Mouse (Mus musculus) MEL (cell line): ENCODE measurements around the gene Pcbp2. TPM values are rescaled to one million over a fixed set of nuclear protein-coding genes. Genes with fewer than 3 reads are reported as not detected.

Source experiments
- DNase-seq: peaks from one replicate; pipeline ENCODE4 v3.0.0; 2011; ENCODE audit warnings: low read depth, low spot score
- H3K27ac ChIP-seq: 2 replicates; pipeline ENCODE4 v1.5.1; 2012; ENCODE audit warnings: low read depth, mild to moderate bottlenecking, control low read depth, low read length, moderate library complexity; ENCODE audit not compliant: control insufficient read depth
- H3K27me3 ChIP-seq, 2 experiments: fragments of 150-350 bp in 1 of 2; sonication (generic) in 1 of 2; 2 replicates each; pipeline ENCODE4 v1.6.1; 2012; ENCODE audit warnings: low read length in 2 of 2, mild to moderate bottlenecking in 2 of 2, improper control_type of control experiment in 1 of 2, moderate library complexity in 1 of 2; ENCODE audit not compliant: insufficient read depth in 2 of 2, control insufficient read depth in 1 of 2
- H3K36me3 ChIP-seq, 2 experiments: 2 replicates each; pipeline ENCODE4 v1.6.1; 2012 to 2014; ENCODE audit warnings: low read length in 2 of 2, improper control_type of control experiment in 1 of 2, inconsistent platforms in 1 of 2, mild to moderate bottlenecking in 1 of 2; ENCODE audit not compliant: insufficient read depth in 2 of 2, control insufficient read depth in 1 of 2
- H3K4me1 ChIP-seq, 2 experiments: fragments of 150-350 bp in 1 of 2; sonication (generic) in 1 of 2; 2 replicates each; pipeline ENCODE4 v1.6.1; 2012; ENCODE audit warnings: low read length in 2 of 2, improper control_type of control experiment in 1 of 2, mild to moderate bottlenecking in 1 of 2; ENCODE audit not compliant: insufficient read depth in 2 of 2, control insufficient read depth in 1 of 2
- H3K4me3 ChIP-seq, 2 experiments: fragments of 150-350 bp in 1 of 2; sonication (generic) in 1 of 2; 2 replicates each; pipeline ENCODE4 v1.5.1; 2012; ENCODE audit warnings: low read depth in 2 of 2, low read length in 2 of 2, mild to moderate bottlenecking in 2 of 2, moderate library complexity in 2 of 2, control low read depth in 1 of 2, improper control_type of control experiment in 1 of 2; ENCODE audit not compliant: control insufficient read depth in 1 of 2, insufficient read depth in 1 of 2
- H3K79me2 ChIP-seq: 2 replicates; pipeline ENCODE4 v1.6.1; 2012; ENCODE audit warnings: mild to moderate bottlenecking, low read length, moderate library complexity; ENCODE audit not compliant: control insufficient read depth, poor library complexity, insufficient read depth
- H3K9ac ChIP-seq: 2 replicates; pipeline ENCODE4 v1.6.1; 2012; ENCODE audit warnings: low read depth, mild to moderate bottlenecking, control low read depth, low read length, moderate library complexity; ENCODE audit not compliant: control insufficient read depth, poor library complexity, severe bottlenecking
- H3K9me3 ChIP-seq: fragments of 150-350 bp; sonication (generic); replicated peaks from 2 replicates; pipeline ENCODE4 v1.6.1; 2012; ENCODE audit warnings: mild to moderate bottlenecking, low read length, improper control_type of control experiment, moderate library complexity; ENCODE audit not compliant: insufficient read depth
- BHLHE40 ChIP-seq: IDR thresholded peaks from 2 replicates; pipeline ENCODE4 v1.6.1; 2012; ENCODE audit warnings: low read depth, mild to moderate bottlenecking, inconsistent platforms, low read length, improper control_type of control experiment, borderline replicate concordance
- CHD1 ChIP-seq: IDR thresholded peaks from 2 replicates; pipeline ENCODE4 v1.6.1; 2012; ENCODE audit warnings: low read depth, mild to moderate bottlenecking, inconsistent platforms, low read length, improper control_type of control experiment
- CTCF ChIP-seq, 3 experiments: IDR thresholded peaks in 2 of 3; conservative IDR thresholded peaks in 1 of 3; 2 replicates each; pipeline ENCODE4 v1.5.1; 2011 to 2012; ENCODE audit warnings: low read length in 3 of 3, low read depth in 2 of 3, mild to moderate bottlenecking in 2 of 3, improper control_type of control experiment in 1 of 3, inconsistent platforms in 1 of 3, mixed read lengths in 1 of 3, moderate library complexity in 1 of 3; ENCODE audit not compliant: control insufficient read depth in 1 of 3, insufficient read depth in 1 of 3, poor library complexity in 1 of 3, severe bottlenecking in 1 of 3
- E2F4 ChIP-seq: IDR thresholded peaks from 2 replicates; pipeline ENCODE4 v1.6.1; 2011; ENCODE audit warnings: low read depth, low read length, improper control_type of control experiment, borderline replicate concordance
- ELF1 ChIP-seq: IDR thresholded peaks from 2 replicates; pipeline ENCODE4 v1.6.1; 2014; ENCODE audit warnings: low read depth, mild to moderate bottlenecking, inconsistent platforms, low read length, improper control_type of control experiment, moderate library complexity
- EP300 ChIP-seq, 2 experiments: IDR thresholded peaks; 2 replicates each; pipeline ENCODE4 v1.6.1; 2011; ENCODE audit warnings: improper control_type of control experiment in 2 of 2, low read length in 2 of 2, low read depth in 1 of 2, mild to moderate bottlenecking in 1 of 2
- ETS1 ChIP-seq: IDR thresholded peaks from 2 replicates; pipeline ENCODE4 v1.6.1; 2012; ENCODE audit warnings: low read depth, mild to moderate bottlenecking, inconsistent platforms, low read length, improper control_type of control experiment, moderate library complexity
- GATA1 ChIP-seq: IDR thresholded peaks from 2 replicates; pipeline ENCODE4 v1.6.1; 2011; ENCODE audit warnings: low read depth, low read length, improper control_type of control experiment
- HCFC1 ChIP-seq: IDR thresholded peaks from 2 replicates; pipeline ENCODE4 v1.6.1; 2012; ENCODE audit warnings: low read depth, mild to moderate bottlenecking, inconsistent platforms, low read length, improper control_type of control experiment, moderate library complexity
- KAT2A ChIP-seq: conservative IDR thresholded peaks from 2 replicates; pipeline ENCODE4 v1.6.1; 2012; ENCODE audit warnings: low read depth, low read length, improper control_type of control experiment, inconsistent platforms
- MAX ChIP-seq: IDR thresholded peaks from 2 replicates; pipeline ENCODE4 v1.6.1; 2011; ENCODE audit warnings: low read length, improper control_type of control experiment
- MAZ ChIP-seq: IDR thresholded peaks from 2 replicates; pipeline ENCODE4 v1.6.1; 2012; ENCODE audit warnings: low read depth, mild to moderate bottlenecking, inconsistent platforms, low read length, improper control_type of control experiment
- MEF2A ChIP-seq: IDR thresholded peaks from 2 replicates; pipeline ENCODE4 v1.6.1; 2014; ENCODE audit warnings: low read depth, mild to moderate bottlenecking, inconsistent platforms, low read length, improper control_type of control experiment; ENCODE audit not compliant: poor library complexity, insufficient replicate concordance, severe bottlenecking; ENCODE audit errors: extremely low read depth
- MXI1 ChIP-seq: IDR thresholded peaks from 2 replicates; pipeline ENCODE4 v1.6.1; 2011; ENCODE audit warnings: mild to moderate bottlenecking, low read depth, low read length, improper control_type of control experiment
- MYC ChIP-seq: IDR thresholded peaks from 2 replicates; pipeline ENCODE4 v1.6.1; 2011; ENCODE audit warnings: low read depth, mild to moderate bottlenecking, low read length, improper control_type of control experiment, moderate library complexity
- NELFE ChIP-seq: IDR thresholded peaks from 2 replicates; pipeline ENCODE4 v1.6.1; 2011; ENCODE audit warnings: low read depth, low read length, improper control_type of control experiment
- NRF1 ChIP-seq: IDR thresholded peaks from 2 replicates; pipeline ENCODE4 v1.6.1; 2014; ENCODE audit warnings: low read depth, mild to moderate bottlenecking, inconsistent platforms, low read length, improper control_type of control experiment, moderate library complexity; ENCODE audit not compliant: poor library complexity, insufficient read depth, severe bottlenecking
- POLR2A ChIP-seq, 2 experiments: IDR thresholded peaks; 2 replicates each; pipeline ENCODE4 v1.6.1; 2011 to 2012; ENCODE audit warnings: low read length in 2 of 2, mild to moderate bottlenecking in 2 of 2, control low read depth in 1 of 2, improper control_type of control experiment in 1 of 2, low read depth in 1 of 2, moderate library complexity in 1 of 2; ENCODE audit not compliant: control insufficient read depth in 1 of 2, insufficient read depth in 1 of 2, poor library complexity in 1 of 2
- POLR2AphosphoS2 ChIP-seq: IDR thresholded peaks from 2 replicates; pipeline ENCODE4 v1.6.1; 2011; ENCODE audit warnings: low read length, improper control_type of control experiment
- POLR2AphosphoS5 ChIP-seq: IDR thresholded peaks from 2 replicates; pipeline ENCODE4 v1.6.1; 2012; ENCODE audit warnings: low read depth, borderline replicate concordance, mild to moderate bottlenecking, inconsistent platforms, low read length, moderate library complexity, mixed read lengths
- RCOR1 ChIP-seq: IDR thresholded peaks from 2 replicates; pipeline ENCODE4 v1.6.1; 2012; ENCODE audit warnings: low read depth, mild to moderate bottlenecking, inconsistent platforms, low read length, improper control_type of control experiment
- SIN3A ChIP-seq: IDR thresholded peaks from 2 replicates; pipeline ENCODE4 v1.6.1; 2012; ENCODE audit warnings: low read length, improper control_type of control experiment, inconsistent platforms
- TBP ChIP-seq: IDR thresholded peaks from 2 replicates; pipeline ENCODE4 v1.8.0; 2011; ENCODE audit warnings: low read depth, low read length, improper control_type of control experiment
- TCF12 ChIP-seq: IDR thresholded peaks from 2 replicates; pipeline ENCODE4 v1.6.1; 2014; ENCODE audit warnings: low read depth, mild to moderate bottlenecking, inconsistent platforms, low read length, improper control_type of control experiment, moderate library complexity
- UBTF ChIP-seq: IDR thresholded peaks from 2 replicates; pipeline ENCODE4 v1.6.1; 2012; ENCODE audit warnings: low read depth, mild to moderate bottlenecking, inconsistent platforms, low read length, improper control_type of control experiment, moderate library complexity, borderline replicate concordance; ENCODE audit not compliant: insufficient read depth
- USF1 ChIP-seq: IDR thresholded peaks from 2 replicates; pipeline ENCODE4 v1.6.1; 2014; ENCODE audit warnings: low read depth, mild to moderate bottlenecking, inconsistent platforms, low read length, improper control_type of control experiment, moderate library complexity
- ZMIZ1 ChIP-seq: IDR thresholded peaks from 2 replicates; pipeline ENCODE4 v1.6.1; 2012; ENCODE audit warnings: low read depth, mild to moderate bottlenecking, inconsistent platforms, low read length, improper control_type of control experiment, moderate library complexity
- ZNF384 ChIP-seq: IDR thresholded peaks from 2 replicates; pipeline ENCODE4 v1.6.1; 2012; ENCODE audit warnings: low read depth, mild to moderate bottlenecking, inconsistent platforms, low read length, improper control_type of control experiment
- polyA plus RNA-seq, 2 experiments: library from polyadenylated mRNA; stranded (reverse) in 1 of 2; unstranded in 1 of 2; fragments of >175 nt in 1 of 2; fragments of >200 nt in 1 of 2; gene quantifications; 2 replicates each; pipeline versions ENCODE4 v1.2.1 to v1.2.4; 2012; ENCODE audit warnings: low replicate concordance in 2 of 2, low read depth in 1 of 2; ENCODE audit not compliant: insufficient read length in 2 of 2, insufficient read depth in 1 of 2, missing spikeins in 1 of 2
- total RNA-seq: library from RNA; depleted of rRNA; stranded (reverse); fragments of 300-350 nt; gene quantifications from 2 replicates; pipeline ENCODE4 v1.2.3, GENCODE M21; 2012

Gene Pcbp2
- total and polyA plus RNA-seq, 3 experiments, result 359 to 2,091 (median 977) TPM

- no peak for TF ChIP-seq ELF1
Observed at GRCm38 (mm10) chr15:102517631-102517975, 47.3 kb downstream of the Pcbp2 start (continued).

DNA sequence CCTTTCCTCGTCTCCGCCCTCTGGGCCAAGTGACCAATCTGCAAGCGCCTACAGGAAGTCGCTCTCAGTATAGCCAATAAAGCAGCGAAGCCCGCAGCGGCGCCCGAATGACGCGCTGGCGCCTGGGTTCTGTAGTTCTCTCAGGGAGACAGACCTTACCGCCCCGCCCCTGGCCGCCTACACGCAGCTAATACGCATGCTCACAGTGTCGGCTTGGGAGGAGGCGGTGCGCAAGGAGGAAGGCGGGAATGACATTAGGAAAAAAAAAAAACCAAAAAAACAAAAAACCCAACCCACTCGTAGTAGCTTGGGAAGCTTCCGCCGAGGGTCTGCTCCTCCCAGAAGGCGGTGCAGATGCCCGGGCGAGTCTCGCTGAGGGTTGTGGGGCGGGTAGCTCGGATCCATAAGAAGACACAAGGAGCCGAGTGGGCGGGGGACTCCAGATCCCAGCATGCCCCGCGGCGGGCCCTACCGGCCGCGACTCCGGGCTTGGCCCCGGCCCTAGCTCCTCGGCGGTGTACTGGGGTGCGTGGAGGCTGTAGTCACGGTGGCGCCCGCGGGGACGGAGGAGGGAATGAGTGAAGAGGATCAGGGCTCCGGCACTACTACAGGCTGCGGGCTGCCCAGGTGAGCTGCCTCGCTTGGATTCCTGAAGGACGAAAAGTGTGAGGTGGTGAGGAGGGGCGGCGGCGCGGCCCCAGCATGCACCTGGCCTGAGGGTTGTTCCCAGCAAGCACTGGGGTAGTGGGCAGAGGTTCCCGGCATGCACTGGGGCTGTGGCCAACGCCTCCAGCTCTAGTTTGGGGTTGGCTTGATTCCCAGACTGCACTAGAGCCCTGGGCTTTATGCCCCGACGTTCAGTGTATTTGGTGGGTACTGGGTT, 47.9 kb downstream of the Pcbp2 start, which contains the start of gene Tarbp2:
Gene Tarbp2, plus strand, starts transcription at position 217 of the 883 bp plus-strand sequence.
- H3K9ac ChIP-seq, result peak within 1 kb of the TSS; percentile 86
- H3K79me2 ChIP-seq, result peaks cover 17% of the 10 kb centered on the region
- peaks cover 5 to 20% of the 10 kb centered on the region in 2 experiments; a peak in 3 of 4 replicates for H3K4me1 ChIP-seq
- TF ChIP-seq ETS1 (peak; percentile 65; the same call in 1 of the 2 replicates), MAX (peak; percentile 80), USF1 (peak; percentile 53; the same call in 1 of the 2 replicates), CHD1 (no peak; the same call in 1 of the 2 replicates), NRF1 (peak; percentile 87), EP300 (IDR thresholded peaks at IDR 0.05; ENCODE audit: low read depth in 1 of 2, low read length in 2 of 2) (0 out of 4 replicates have a peak, but pooled peaks of 1 of the 2 experiments have one; percentile 10), RCOR1 (no peak), ZNF384 (peak; percentile 98), UBTF (0 out of 2 replicates have a peak, but pooled peaks have one; percentile 22), POLR2AphosphoS2 (peak; percentile 76; the same call in 1 of the 2 replicates), TBP (peak; percentile 91), POLR2A (IDR thresholded peaks at IDR 0.05; ENCODE audit: control insufficient read depth in 1 of 2, insufficient read depth in 1 of 2, low read depth in 1 of 2, low read length in 2 of 2, poor library complexity in 1 of 2) (peak; percentile 94 to 98; a peak in 3 of 4 replicates), BHLHE40 (no peak), TCF12 (peak; percentile 80), GATA1 (no peak), ELF1 (peak; percentile 85), POLR2AphosphoS5 (peak; percentile 79; the same call in 1 of the 2 replicates), MEF2A (no peak), HCFC1 (peak; percentile 91), NELFE (peak; percentile 90), MXI1 (peak; percentile 54), MYC (peak; percentile 89), MAZ (peak; percentile 1), CTCF (IDR thresholded peaks at IDR 0.05 in 2 of 3, conservative IDR thresholded peaks at IDR 0.05 in 1 of 3; ENCODE audit: control insufficient read depth in 1 of 3, insufficient read depth in 1 of 3, low read depth in 2 of 3, low read length in 3 of 3, poor library complexity in 1 of 3, severe bottlenecking in 1 of 3) (no peak), ZMIZ1 (peak; percentile 91), E2F4 (peak; percentile 93), KAT2A (peak; percentile 86), SIN3A (peak; percentile 76)
- no peaks in the 10 kb centered on the region for H3K9me3 ChIP-seq
- DNase-seq, result peak; percentile 100
- H3K27ac ChIP-seq, result peak within 1 kb of the TSS; percentile 95
- H3K4me3 ChIP-seq, result peak within 1 kb of the TSS; percentile 78 to 80
- peaks cover 0 to 16% of the 10 kb centered on the region in 2 experiments; a peak in 2 of 4 replicates for H3K36me3 ChIP-seq
- no peaks in the 10 kb centered on the region for H3K27me3 ChIP-seq
